Mouse (Mus musculus): ENCODE results near the gene Tas2r102. TPM values are rescaled to one million over a fixed set of nuclear protein-coding genes. Genes with fewer than 3 reads are reported as not detected.

Tas2r102 gene
- polyA plus RNA-seq (2012; rRNA removed; ENCODE audit: low replicate concordance): not detected in 2 replicates

GRCm38 (mm10) chr6:132761831-132762230 is at the start of gene Tas2r102:
Tas2r102 (plus strand) TSS chr6:132762131.

GRCm38 (mm10) chr6:132737935-132738334 is 24.0 kb upstream of the Tas2r102 start, which contains the start of gene Tas2r115:
Tas2r115 (minus strand) TSS chr6:132738035.

GRCm38 (mm10) chr6:132754430-132754829 is 7.5 kb upstream of the Tas2r102 start, which contains the start of gene Tas2r124:
Tas2r124 (plus strand) TSS chr6:132754730.

GRCm38 (mm10) chr6:132778062-132778461 is 16.1 kb downstream of the Tas2r102 start, which contains the start of gene Tas2r136:
Tas2r136 (minus strand) TSS chr6:132778162.

GRCm38 (mm10) chr6:132802518-132802917 is 40.6 kb downstream of the Tas2r102 start, which contains the start of gene Tas2r117:
Tas2r117 (plus strand) TSS chr6:132802818.

Other genes starting within 250 kb of the Tas2r102 start
- gene Prh1, start 192.3 kb upstream of the Tas2r102 start, polyA plus RNA-seq (2012; rRNA removed; ENCODE audit: low replicate concordance): not detected in 2 replicates
- not detected in 2 replicates for gene Prp2, start 166.2 kb upstream of the Tas2r102 start, polyA plus RNA-seq (2012; rRNA removed; ENCODE audit: low replicate concordance)
- gene A630073D07Rik, start 110.6 kb upstream of the Tas2r102 start, polyA plus RNA-seq (2012; rRNA removed; ENCODE audit: low replicate concordance): not detected in 2 replicates
- not detected in 2 replicates for gene Tas2r120, start 105.2 kb upstream of the Tas2r102 start, polyA plus RNA-seq (2012; rRNA removed; ENCODE audit: low replicate concordance)
- gene Tas2r121, start 61.1 kb upstream of the Tas2r102 start, polyA plus RNA-seq (2012; rRNA removed; ENCODE audit: low replicate concordance): not detected in 2 replicates
- not detected in 2 replicates for gene Tas2r122, start 50.2 kb upstream of the Tas2r102 start, polyA plus RNA-seq (2012; rRNA removed; ENCODE audit: low replicate concordance)
- not detected in 2 replicates for gene Tas2r115, start 24.1 kb upstream of the Tas2r102 start, polyA plus RNA-seq (2012; rRNA removed; ENCODE audit: low replicate concordance)
- gene Tas2r124, start 7.4 kb upstream of the Tas2r102 start, polyA plus RNA-seq (2012; rRNA removed; ENCODE audit: low replicate concordance): not detected in 2 replicates
- gene Tas2r136, start 16.0 kb downstream of the Tas2r102 start, polyA plus RNA-seq (2012; rRNA removed; ENCODE audit: low replicate concordance): not detected in 2 replicates
- gene Tas2r117, start 40.7 kb downstream of the Tas2r102 start, polyA plus RNA-seq (2012; rRNA removed; ENCODE audit: low replicate concordance): not detected in 2 replicates
- gene Tas2r123, start 85.0 kb downstream of the Tas2r102 start, polyA plus RNA-seq (2012; rRNA removed; ENCODE audit: low replicate concordance): not detected in 2 replicates
- gene Tas2r116, start 93.3 kb downstream of the Tas2r102 start, polyA plus RNA-seq (2012; rRNA removed; ENCODE audit: low replicate concordance): not detected in 2 replicates
- not detected in 2 replicates for gene Tas2r110, start 105.9 kb downstream of the Tas2r102 start, polyA plus RNA-seq (2012; rRNA removed; ENCODE audit: low replicate concordance)
- gene Tas2r113, start 130.9 kb downstream of the Tas2r102 start, polyA plus RNA-seq (2012; rRNA removed; ENCODE audit: low replicate concordance): not detected in 2 replicates
- gene Tas2r125, start 147.5 kb downstream of the Tas2r102 start, polyA plus RNA-seq (2012; rRNA removed; ENCODE audit: low replicate concordance): not detected in 2 replicates
- not detected in 2 replicates for gene Tas2r129, start 189.0 kb downstream of the Tas2r102 start, polyA plus RNA-seq (2012; rRNA removed; ENCODE audit: low replicate concordance)
- gene Tas2r131, start 195.8 kb downstream of the Tas2r102 start, polyA plus RNA-seq (2012; rRNA removed; ENCODE audit: low replicate concordance): not detected in 2 replicates
- not detected in 2 replicates for gene Tas2r109, start 218.8 kb downstream of the Tas2r102 start, polyA plus RNA-seq (2012; rRNA removed; ENCODE audit: low replicate concordance)

Measured in duodenum, adult 2 months (tissue).